Mouse (Mus musculus): ENCODE measurements around the gene Fbxw10. TPM values are rescaled to one million over a fixed set of nuclear protein-coding genes. Genes with fewer than 3 reads are reported as not detected.

Fbxw10 gene
- polyA plus RNA-seq, 1 experiment = not detected

DNA sequence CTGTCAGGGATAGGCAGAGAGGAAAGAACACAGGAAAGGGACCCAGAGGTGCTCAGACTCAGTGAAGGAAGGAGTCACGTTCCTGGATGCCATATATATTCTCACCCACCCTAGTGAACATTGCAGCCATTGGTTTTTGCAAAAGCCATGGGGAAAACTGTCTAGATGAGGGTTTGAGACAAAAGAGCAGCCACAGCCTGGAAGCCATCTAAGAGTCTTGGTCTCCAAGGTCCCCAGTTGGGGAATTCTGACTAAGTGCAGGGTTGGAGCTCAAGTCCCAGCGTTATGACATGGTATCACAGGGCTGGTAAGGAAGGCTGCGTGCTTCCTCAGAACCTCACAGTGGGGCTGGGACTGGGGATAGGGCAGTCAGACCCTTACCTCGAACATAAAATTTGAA, 18.7 kb downstream of the Fbxw10 start:
- H3K36me3 ChIP-seq (ENCODE audit: control insufficient read depth, insufficient read depth) = no peaks in the 10 kb centered on the region
- H3K4me3 ChIP-seq = no peak overlapping the region
- peaks cover 26% of the 10 kb centered on the region for H3K27me3 ChIP-seq (ENCODE audit: control insufficient read depth, insufficient read depth, insufficient read length)
- no peak for TF ChIP-seq MYOD1 (IDR thresholded peaks at IDR 0.05; ENCODE audit: control insufficient read depth in 1 of 3, insufficient read length in 2 of 3, low read depth in 2 of 3)
- TF ChIP-seq TCF3 (IDR thresholded peaks at IDR 0.05; ENCODE audit: insufficient read length, low read depth) = no peak
- TF ChIP-seq CEBPB (IDR thresholded peaks at IDR 0.05; ENCODE audit: insufficient read depth, poor library complexity, severe bottlenecking) = no peak
- TF ChIP-seq TCF12 (IDR thresholded peaks at IDR 0.05; ENCODE audit: insufficient read depth, poor library complexity, severe bottlenecking) = no peak
- no peak for TF ChIP-seq SRF (IDR thresholded peaks at IDR 0.05; ENCODE audit: control insufficient read depth, insufficient read length, low read depth)
- no peak for TF ChIP-seq MYOG (IDR thresholded peaks at IDR 0.05; ENCODE audit: control insufficient read depth in 1 of 3, insufficient read depth in 1 of 3, insufficient read length in 2 of 3, low read depth in 2 of 3)
- no peak for TF ChIP-seq REST (IDR thresholded peaks at IDR 0.05; ENCODE audit: insufficient read depth, insufficient read length)
- TF ChIP-seq POLR2A (IDR thresholded peaks at IDR 0.05; ENCODE audit: insufficient read length, low read depth) = no peak
- no peak for TF ChIP-seq MAX (IDR thresholded peaks at IDR 0.05; ENCODE audit: low read depth)
- TF ChIP-seq POLR2AphosphoS2 (IDR thresholded peaks at IDR 0.05; ENCODE audit: insufficient read length, low read depth) = no peak
- no peak for TF ChIP-seq E2F4 (IDR thresholded peaks at IDR 0.05; ENCODE audit: insufficient read depth)
- no peak for TF ChIP-seq USF1 (IDR thresholded peaks at IDR 0.05; ENCODE audit: low read depth)
- H3K79me2 ChIP-seq (ENCODE audit: control insufficient read depth, insufficient read depth) = no peaks in the 10 kb centered on the region
- H3K4me2 ChIP-seq (ENCODE audit: low read depth) = no peak overlapping the region
- no peak overlapping the region for H3ac ChIP-seq (ENCODE audit: control insufficient read depth, insufficient read length)

GRCm38 (mm10) chr11:62866685-62867084, 19.8 kb downstream of the Fbxw10 start:
- TF ChIP-seq REST (IDR thresholded peaks at IDR 0.05; ENCODE audit: insufficient read depth, insufficient read length) (no peak), USF1 (IDR thresholded peaks at IDR 0.05; ENCODE audit: low read depth) (no peak), MYOG (IDR thresholded peaks at IDR 0.05; ENCODE audit: control insufficient read depth in 1 of 3, insufficient read depth in 1 of 3, insufficient read length in 2 of 3, low read depth in 2 of 3) (no peak), TCF12 (IDR thresholded peaks at IDR 0.05; ENCODE audit: insufficient read depth, poor library complexity, severe bottlenecking) (no peak), CEBPB (IDR thresholded peaks at IDR 0.05; ENCODE audit: insufficient read depth, poor library complexity, severe bottlenecking) (no peak), MAX (IDR thresholded peaks at IDR 0.05; ENCODE audit: low read depth) (no peak), TCF3 (IDR thresholded peaks at IDR 0.05; ENCODE audit: insufficient read length, low read depth) (no peak), E2F4 (IDR thresholded peaks at IDR 0.05; ENCODE audit: insufficient read depth) (no peak)
- Histone ChIP-seq H3ac (ENCODE audit: control insufficient read depth, insufficient read length) (no peak overlapping the region), H3K4me2 (ENCODE audit: low read depth) (no peak overlapping the region), H3K4me3 (no peak overlapping the region), H3K79me2 (ENCODE audit: control insufficient read depth, insufficient read depth) (no peaks in the 10 kb centered on the region), H3K27me3 (ENCODE audit: control insufficient read depth, insufficient read depth, insufficient read length) (peaks cover 18% of the 10 kb centered on the region), H3K36me3 (ENCODE audit: control insufficient read depth, insufficient read depth) (no peaks in the 10 kb centered on the region)

DNA sequence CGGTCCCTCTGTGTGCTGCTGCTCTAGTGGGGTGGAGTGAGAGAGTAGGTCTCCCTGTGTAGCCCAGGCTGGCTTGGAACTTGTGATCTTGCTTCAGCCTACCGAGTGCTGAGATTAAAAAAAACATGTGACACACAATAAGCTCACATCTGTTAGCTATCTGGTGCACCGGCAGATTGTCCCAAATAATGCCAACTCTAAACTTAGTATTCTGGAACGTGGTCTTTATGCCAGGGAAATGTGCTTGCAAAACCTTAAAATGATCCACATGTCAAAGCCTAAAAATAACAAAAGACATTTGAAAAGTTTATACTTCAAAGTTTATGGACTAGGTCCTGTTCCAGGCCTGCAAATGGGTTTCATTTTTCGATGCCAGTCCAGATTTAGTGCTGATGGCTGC, 22.3 kb downstream of the Fbxw10 start:
- no peak overlapping the region for H3K4me3 ChIP-seq
- no peak for TF ChIP-seq MAX (IDR thresholded peaks at IDR 0.05; ENCODE audit: low read depth)
- no peak for TF ChIP-seq POLR2AphosphoS2 (IDR thresholded peaks at IDR 0.05; ENCODE audit: insufficient read length, low read depth)
- TF ChIP-seq MYOG (IDR thresholded peaks at IDR 0.05; ENCODE audit: control insufficient read depth in 1 of 3, insufficient read depth in 1 of 3, insufficient read length in 2 of 3, low read depth in 2 of 3) = no peak
- TF ChIP-seq E2F4 (IDR thresholded peaks at IDR 0.05; ENCODE audit: insufficient read depth) = no peak
- TF ChIP-seq USF1 (IDR thresholded peaks at IDR 0.05; ENCODE audit: low read depth) = no peak
- no peak for TF ChIP-seq REST (IDR thresholded peaks at IDR 0.05; ENCODE audit: insufficient read depth, insufficient read length)
- TF ChIP-seq TCF3 (IDR thresholded peaks at IDR 0.05; ENCODE audit: insufficient read length, low read depth) = no peak
- TF ChIP-seq TCF12 (IDR thresholded peaks at IDR 0.05; ENCODE audit: insufficient read depth, poor library complexity, severe bottlenecking) = no peak
- no peak for TF ChIP-seq MYOD1 (IDR thresholded peaks at IDR 0.05; ENCODE audit: control insufficient read depth in 1 of 3, insufficient read length in 2 of 3, low read depth in 2 of 3)
- no peak for TF ChIP-seq SRF (IDR thresholded peaks at IDR 0.05; ENCODE audit: control insufficient read depth, insufficient read length, low read depth)
- no peak for TF ChIP-seq CEBPB (IDR thresholded peaks at IDR 0.05; ENCODE audit: insufficient read depth, poor library complexity, severe bottlenecking)
- TF ChIP-seq POLR2A (IDR thresholded peaks at IDR 0.05; ENCODE audit: insufficient read length, low read depth) = no peak
- no peaks in the 10 kb centered on the region for H3K36me3 ChIP-seq (ENCODE audit: control insufficient read depth, insufficient read depth)
- H3K27me3 ChIP-seq (ENCODE audit: control insufficient read depth, insufficient read depth, insufficient read length) = peaks cover 10% of the 10 kb centered on the region
- H3K79me2 ChIP-seq (ENCODE audit: control insufficient read depth, insufficient read depth) = no peaks in the 10 kb centered on the region
- no peak overlapping the region for H3ac ChIP-seq (ENCODE audit: control insufficient read depth, insufficient read length)
- no peak overlapping the region for H3K4me2 ChIP-seq (ENCODE audit: low read depth)

- Histone ChIP-seq H3K4me3 (no peak overlapping the region), H3K4me2 (ENCODE audit: low read depth) (no peak overlapping the region)
Observed at GRCm38 (mm10) chr11:62869715-62870371, 23.0 kb downstream of the Fbxw10 start.

More at GRCm38 (mm10) chr11:62869715-62870371, 23.0 kb downstream of the Fbxw10 start:
- no peaks in the 10 kb centered on the region for H3K36me3 ChIP-seq (ENCODE audit: control insufficient read depth, insufficient read depth)
- no peak overlapping the region for H3ac ChIP-seq (ENCODE audit: control insufficient read depth, insufficient read length)
- no peaks in the 10 kb centered on the region for H3K79me2 ChIP-seq (ENCODE audit: control insufficient read depth, insufficient read depth)
- TF ChIP-seq POLR2A (IDR thresholded peaks at IDR 0.05; ENCODE audit: insufficient read length, low read depth) (no peak), E2F4 (IDR thresholded peaks at IDR 0.05; ENCODE audit: insufficient read depth) (no peak), SRF (IDR thresholded peaks at IDR 0.05; ENCODE audit: control insufficient read depth, insufficient read length, low read depth) (no peak), CEBPB (IDR thresholded peaks at IDR 0.05; ENCODE audit: insufficient read depth, poor library complexity, severe bottlenecking) (no peak), TCF12 (IDR thresholded peaks at IDR 0.05; ENCODE audit: insufficient read depth, poor library complexity, severe bottlenecking) (no peak), MYOD1 (IDR thresholded peaks at IDR 0.05; ENCODE audit: control insufficient read depth in 1 of 3, insufficient read length in 2 of 3, low read depth in 2 of 3) (no peak), MAX (IDR thresholded peaks at IDR 0.05; ENCODE audit: low read depth) (no peak), TCF3 (IDR thresholded peaks at IDR 0.05; ENCODE audit: insufficient read length, low read depth) (no peak), REST (IDR thresholded peaks at IDR 0.05; ENCODE audit: insufficient read depth, insufficient read length) (no peak), POLR2AphosphoS2 (IDR thresholded peaks at IDR 0.05; ENCODE audit: insufficient read length, low read depth) (no peak), USF1 (IDR thresholded peaks at IDR 0.05; ENCODE audit: low read depth) (no peak), MYOG (IDR thresholded peaks at IDR 0.05; ENCODE audit: control insufficient read depth in 1 of 3, insufficient read depth in 1 of 3, insufficient read length in 2 of 3, low read depth in 2 of 3) (no peak)
- peaks cover 10% of the 10 kb centered on the region for H3K27me3 ChIP-seq (ENCODE audit: control insufficient read depth, insufficient read depth, insufficient read length)

Measured in myocyte (in vitro differentiated cells).